Mouse (Mus musculus) T-helper 17 cell (primary cell): ENCODE measurements at regions not wholly inside any gene's neighbourhood (a gene's known extent, or its start where the extent isn't known, plus 50 kb on each side); places are given as distances from the start of the nearest gene placed in this dataset.

Source experiments
- in situ Hi-C, 2 experiments: fragments of 300-600 bp; cut with MboI, MseI; formaldehyde crosslinking; loops; 1 replicate in 1 of 2; 2 replicates in 1 of 2; pipeline ENCODE4 v1.15.1; 2025; ENCODE audit warnings: high pct_unique_total_duplicates in 2 of 2

GRCm38 (mm10) chr15:50246418-50247186 lies 3638.1 kb upstream of the Gm7489 start:
- in situ Hi-C loops = no loop called here

- in situ Hi-C loops = no loop called here
Observed at GRCm38 (mm10) chr15:50260057-50260456, 3624.6 kb upstream of the Gm7489 start.

GRCm38 (mm10) chr15:50261245-50261872 lies 3623.3 kb upstream of the Gm7489 start:
- in situ Hi-C loops = no loop called here

GRCm38 (mm10) chr15:50267542-50267941 lies 3617.2 kb upstream of the Gm7489 start:
- in situ Hi-C loops = no loop called here

GRCm38 (mm10) chr15:50271646-50272045 lies 3613.1 kb upstream of the Gm7489 start:
- in situ Hi-C loops = loop anchor here in 1 of 2 experiments (10.0 kb wide), 1 partner anchor 633 kb away; no protein-coding TSS in a partner anchor

GRCm38 (mm10) chr15:50282576-50282975 lies 3602.1 kb upstream of the Gm7489 start:
- in situ Hi-C loops = no loop called here

- in situ Hi-C loops = no loop called here
Observed at GRCm38 (mm10) chr15:50283491-50283890, 3601.2 kb upstream of the Gm7489 start.

GRCm38 (mm10) chr15:50301831-50302230 lies 3582.9 kb upstream of the Gm7489 start:
- in situ Hi-C loops = no loop called here

GRCm38 (mm10) chr15:50304085-50304484 lies 3580.6 kb upstream of the Gm7489 start:
- in situ Hi-C loops = no loop called here

- in situ Hi-C loops = no loop called here
Observed at GRCm38 (mm10) chr15:50320796-50321195, 3563.9 kb upstream of the Gm7489 start.

GRCm38 (mm10) chr15:50345536-50345935 lies 3539.2 kb upstream of the Gm7489 start:
- in situ Hi-C loops = no loop called here

- in situ Hi-C loops = no loop called here
Observed at GRCm38 (mm10) chr15:50346953-50347352, 3537.8 kb upstream of the Gm7489 start.

- in situ Hi-C loops = loop anchor here in 1 of 2 experiments (5.0 kb wide), 1 partner anchor 42 kb away; no protein-coding TSS in a partner anchor
Observed at GRCm38 (mm10) chr15:50360033-50360988, 3524.4 kb upstream of the Gm7489 start.

- in situ Hi-C loops = loop anchor here in 1 of 2 experiments (5.0 kb wide), 1 partner anchor 41 kb away; no protein-coding TSS in a partner anchor
Observed at GRCm38 (mm10) chr15:50361334-50361733, 3523.4 kb upstream of the Gm7489 start.

- in situ Hi-C loops = loop anchor here in 1 of 2 experiments (5.0 kb wide), 1 partner anchor 40 kb away; no protein-coding TSS in a partner anchor
Observed at GRCm38 (mm10) chr15:50361751-50362507, 3522.8 kb upstream of the Gm7489 start.

- in situ Hi-C loops = loop anchor here in 1 of 2 experiments (5.0 kb wide), 2 partner anchors 38 to 292 kb away; no protein-coding TSS in a partner anchor
Observed at GRCm38 (mm10) chr15:50400006-50400781, 3484.5 kb upstream of the Gm7489 start.

GRCm38 (mm10) chr15:50401386-50401785 lies 3483.3 kb upstream of the Gm7489 start:
- in situ Hi-C loops = loop anchor here in 1 of 2 experiments (5.0 kb wide), 2 partner anchors 39 to 291 kb away; no protein-coding TSS in a partner anchor

- in situ Hi-C loops = loop anchor here in 1 of 2 experiments (5.0 kb wide), 2 partner anchors 40 to 290 kb away; no protein-coding TSS in a partner anchor
Observed at GRCm38 (mm10) chr15:50402551-50402950, 3482.2 kb upstream of the Gm7489 start.

GRCm38 (mm10) chr15:50403883-50404282 lies 3480.8 kb upstream of the Gm7489 start:
- in situ Hi-C loops = loop anchor here in 1 of 2 experiments (5.0 kb wide), 2 partner anchors 42 to 288 kb away; no protein-coding TSS in a partner anchor

GRCm38 (mm10) chr15:50408985-50409384 lies 3475.7 kb upstream of the Gm7489 start:
- in situ Hi-C loops = no loop called here
